Mouse (Mus musculus) MEL (cell line): ENCODE results near the gene Trap1.
A peak's percentile ranks its signal among the peaks of the same experiment; 100 is the strongest.

Experiments
- CTCF ChIP-seq, 3 experiments: IDR thresholded peaks in 2 of 3; conservative IDR thresholded peaks in 1 of 3; 2 replicates each; pipeline ENCODE4 v1.5.1; 2011 to 2012; ENCODE audit warnings: low read length in 3 of 3, low read depth in 2 of 3, mild to moderate bottlenecking in 2 of 3, improper control_type of control experiment in 1 of 3, inconsistent platforms in 1 of 3, mixed read lengths in 1 of 3, moderate library complexity in 1 of 3; ENCODE audit not compliant: control insufficient read depth in 1 of 3, insufficient read depth in 1 of 3, poor library complexity in 1 of 3, severe bottlenecking in 1 of 3
- GATA1 ChIP-seq: IDR thresholded peaks from 2 replicates; pipeline ENCODE4 v1.6.1; 2011; ENCODE audit warnings: low read depth, low read length, improper control_type of control experiment
- MAX ChIP-seq: IDR thresholded peaks from 2 replicates; pipeline ENCODE4 v1.6.1; 2011; ENCODE audit warnings: low read length, improper control_type of control experiment
- MAZ ChIP-seq: IDR thresholded peaks from 2 replicates; pipeline ENCODE4 v1.6.1; 2012; ENCODE audit warnings: low read depth, mild to moderate bottlenecking, inconsistent platforms, low read length, improper control_type of control experiment
- POLR2A ChIP-seq, 2 experiments: IDR thresholded peaks; 2 replicates each; pipeline ENCODE4 v1.6.1; 2011 to 2012; ENCODE audit warnings: low read length in 2 of 2, mild to moderate bottlenecking in 2 of 2, control low read depth in 1 of 2, improper control_type of control experiment in 1 of 2, low read depth in 1 of 2, moderate library complexity in 1 of 2; ENCODE audit not compliant: control insufficient read depth in 1 of 2, insufficient read depth in 1 of 2, poor library complexity in 1 of 2
- RAD21 ChIP-seq: IDR thresholded peaks from 2 replicates; pipeline ENCODE4 v1.6.1; 2011; ENCODE audit warnings: mild to moderate bottlenecking, low read depth, low read length, improper control_type of control experiment

DNA sequence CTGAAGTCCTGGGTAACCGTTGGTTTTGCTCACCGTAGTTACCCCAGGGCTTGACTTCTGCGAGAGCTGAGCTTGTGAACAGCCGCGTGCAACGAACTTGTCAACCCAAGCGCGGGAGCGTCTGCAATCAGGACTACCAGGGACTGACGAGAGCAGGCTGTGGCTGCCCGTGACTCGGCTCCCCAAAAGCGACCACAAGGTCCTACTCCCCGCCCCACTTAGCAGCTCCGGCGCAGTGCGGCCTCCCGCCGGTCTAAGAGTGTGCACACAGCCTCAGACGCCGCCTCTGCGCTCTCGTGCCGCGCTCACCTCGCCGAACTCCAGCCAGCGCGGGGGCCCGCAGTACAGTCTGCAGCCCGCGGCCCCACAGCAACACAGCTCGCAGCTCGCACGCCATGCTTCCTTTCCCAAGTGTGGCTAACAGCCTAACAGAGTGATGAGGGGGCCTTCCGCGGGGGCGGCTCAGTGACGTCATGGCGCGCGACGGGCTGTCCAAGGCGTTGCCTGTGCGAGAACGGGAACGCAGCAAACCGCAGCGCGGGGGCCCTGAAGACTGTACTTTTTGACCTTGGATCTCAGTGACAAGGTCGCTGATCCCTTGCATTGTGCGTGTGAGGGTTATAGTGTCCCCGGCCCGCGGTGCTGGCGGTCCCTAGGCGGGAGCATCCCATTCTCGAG is at the start of gene Trap1:
- no peak for TF ChIP-seq CTCF (IDR thresholded peaks at IDR 0.05 in 2 of 3, conservative IDR thresholded peaks at IDR 0.05 in 1 of 3; ENCODE audit: control insufficient read depth in 1 of 3, insufficient read depth in 1 of 3, low read depth in 2 of 3, low read length in 3 of 3, poor library complexity in 1 of 3, severe bottlenecking in 1 of 3)
- peak; percentile 96 for TF ChIP-seq MAZ
- no peak for TF ChIP-seq RAD21
- peak; percentile 93 to 95 for TF ChIP-seq POLR2A (IDR thresholded peaks at IDR 0.05; ENCODE audit: control insufficient read depth in 1 of 2, insufficient read depth in 1 of 2, low read depth in 1 of 2, low read length in 2 of 2, poor library complexity in 1 of 2)
- TF ChIP-seq GATA1: no peak
- TF ChIP-seq MAX: peak; percentile 90
